Mouse (Mus musculus) hindbrain, postnatal 0 days (tissue): ENCODE data around the gene Cldn14. TPM values are rescaled to one million over a fixed set of nuclear protein-coding genes. Genes with fewer than 3 reads are reported as not detected.
A peak's percentile ranks its signal among the peaks of the same experiment; 100 is the strongest.
"Not testable (repeated sequence)": the region's sequence is repeated elsewhere in the genome, so short reads cannot be mapped to it uniquely, and the experiment has no call there.

Experiments
- ATAC-seq: fragments of 200-750 bp; cut with Nextera tagmentation; 2 replicates; pipeline ENCODE4 v1.8.0; 2017; ENCODE audit warnings: mild to moderate bottlenecking, moderate TSS enrichment, moderate library complexity
- DNase-seq: peaks from one replicate; pipeline ENCODE4 v3.0.0-alpha.2; 2015; ENCODE audit warnings: low spot score
- H3K27ac ChIP-seq: fragments of 300-500 bp; sonication (generic); 2 replicates; pipeline ENCODE4 v1.5.1; 2014; ENCODE audit warnings: mild to moderate bottlenecking
- H3K27me3 ChIP-seq: fragments of 300-500 bp; sonication (generic); 2 replicates; pipeline ENCODE4 v1.6.1; 2014; ENCODE audit warnings: low read length, mixed read lengths; ENCODE audit not compliant: insufficient read depth
- H3K36me3 ChIP-seq: fragments of 300-500 bp; sonication (generic); 2 replicates; pipeline ENCODE4 v1.6.1; 2014; ENCODE audit warnings: low read length, mixed read lengths; ENCODE audit not compliant: insufficient read depth
- H3K4me1 ChIP-seq: fragments of 300-500 bp; sonication (generic); 2 replicates; pipeline ENCODE4 v1.6.1; 2014; ENCODE audit warnings: antibody characterized with exemption, low read length, mixed read lengths; ENCODE audit not compliant: insufficient read depth
- H3K4me2 ChIP-seq: fragments of 300-500 bp; sonication (generic); 2 replicates; pipeline ENCODE4 v1.6.1; 2014; ENCODE audit warnings: low read depth, mild to moderate bottlenecking, low read length, moderate library complexity, mixed read lengths
- H3K4me3 ChIP-seq: fragments of 300-500 bp; sonication (generic); 2 replicates; pipeline ENCODE4 v1.5.1; 2014; ENCODE audit warnings: low read length
- H3K9ac ChIP-seq: fragments of 300-500 bp; sonication (generic); replicated peaks from 2 replicates; pipeline ENCODE4 v1.6.1; 2014; ENCODE audit warnings: mild to moderate bottlenecking, low read length, moderate library complexity, mixed read lengths
- H3K9me3 ChIP-seq: fragments of 300-500 bp; sonication (generic); 2 replicates; pipeline ENCODE4 v1.6.1; 2016; ENCODE audit warnings: low read length, mixed read lengths
- CTCF ChIP-seq: IDR thresholded peaks from 2 replicates; pipeline ENCODE4 v1.5.1; 2016; ENCODE audit warnings: antibody characterized with exemption, control low read depth, low read depth
- WGBS: fragments of 180-500 bp; shearing (Covaris S2); extraction: QIAGEN DNeasy Blood & Tissue Kit; methylation state at CpG from one replicate; pipeline ENCODE4 v1.1.7; 2014; 5-methylcytosine and 5-hydroxymethylcytosine counted together
- polyA plus RNA-seq: library from polyadenylated mRNA; unstranded; fragments of >200 nt; fragmentation: Nextera tagmentation; extraction: Ambion mirVana; gene quantifications from 2 replicates; pipeline ENCODE4 v1.2.1, GENCODE M21; 2015
- total RNA-seq: library from RNA; depleted of rRNA; stranded (reverse); fragments of >200 nt; gene quantifications from 2 replicates; pipeline ENCODE4 v1.2.3, GENCODE M21; 2014

Gene Cldn14
- total and polyA plus RNA-seq, 2 experiments from 2014 or later, result 0.23 TPM; not detected in 1

GRCm38 (mm10) chr16:94023352-94024280 lies 15.0 kb upstream of the Cldn14 start:
- DNase-seq, result no peak
- TF ChIP-seq CTCF, result no peak
- H3K36me3 ChIP-seq, result no peaks in the 10 kb centered on the region
- H3K4me3 ChIP-seq, result no peak overlapping the region
- H3K4me2 ChIP-seq, result no peak overlapping the region
- H3K27me3 ChIP-seq, result no peaks in the 10 kb centered on the region
- H3K9me3 ChIP-seq, result no peaks in the 10 kb centered on the region
- no peaks in the 10 kb centered on the region for H3K4me1 ChIP-seq
- WGBS, result 78% methylated on average over 28 of the region's 28 CpGs
- H3K9ac ChIP-seq, result no peak overlapping the region
- ATAC-seq, result no peak
- no peak overlapping the region for H3K27ac ChIP-seq

DNA sequence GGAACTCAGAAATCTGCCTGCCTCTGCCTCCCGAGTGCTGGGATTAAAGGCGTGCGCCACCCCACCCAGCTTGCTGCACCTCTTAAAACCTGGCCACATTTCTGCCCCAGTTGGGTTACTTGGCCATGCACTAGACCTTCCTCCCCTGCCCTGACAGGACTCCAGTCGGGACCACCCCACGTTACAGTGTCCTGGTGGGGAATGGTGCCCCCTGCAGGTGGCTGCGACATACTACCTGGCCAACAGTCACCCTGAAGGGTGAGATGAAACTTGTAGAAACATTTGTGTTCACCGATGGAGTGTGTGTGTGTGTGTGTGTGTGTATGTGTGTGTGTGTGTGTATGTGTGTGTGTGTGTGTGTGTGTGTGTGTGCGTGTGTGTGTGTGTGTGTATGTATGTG lies 11.1 kb upstream of the Cldn14 start:
- not testable (repeated sequence) for H3K4me1 ChIP-seq, DNase-seq, H3K4me3 ChIP-seq, H3K27ac ChIP-seq, H3K36me3 ChIP-seq, H3K4me2 ChIP-seq, ATAC-seq, H3K9me3 ChIP-seq, H3K27me3 ChIP-seq, H3K9ac ChIP-seq
- WGBS, result 67% methylated on average over 8 of the region's 8 CpGs

DNA sequence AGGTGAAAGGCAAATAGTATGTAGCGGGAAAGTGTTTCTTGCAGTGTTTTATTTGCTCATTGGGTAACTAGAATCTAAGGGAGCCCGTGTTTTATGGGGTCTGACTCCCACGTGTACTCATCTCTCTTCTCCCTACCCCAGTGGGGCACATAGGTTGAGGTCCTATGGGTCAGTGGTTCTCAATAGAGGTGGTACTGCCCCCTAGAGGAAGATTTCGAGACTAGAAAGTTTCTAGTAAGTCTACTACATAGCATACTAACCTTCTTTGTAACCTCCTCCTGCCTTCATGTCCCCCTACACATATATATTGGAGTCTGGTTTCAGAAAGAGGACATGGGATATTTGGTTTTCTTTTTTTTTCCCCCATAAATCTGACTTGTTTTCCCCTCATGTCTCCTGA lies 9.3 kb upstream of the Cldn14 start:
- Histone ChIP-seq H3K9me3 (no peaks in the 10 kb centered on the region), H3K4me3 (no peak overlapping the region), H3K9ac (no peak overlapping the region), H3K27ac (no peak overlapping the region), H3K4me1 (no peaks in the 10 kb centered on the region), H3K36me3 (no peaks in the 10 kb centered on the region), H3K4me2 (no peak overlapping the region), H3K27me3 (no peaks in the 10 kb centered on the region)
- ATAC-seq (no peak), DNase-seq (no peak)
- 82% methylated on average over 4 of the region's 4 CpGs for WGBS
- no peak for TF ChIP-seq CTCF

GRCm38 (mm10) chr16:94014489-94015096 lies 6.0 kb upstream of the Cldn14 start:
- TF ChIP-seq CTCF, result no peak
- H3K9ac ChIP-seq, result no peak overlapping the region
- H3K4me2 ChIP-seq, result no peak overlapping the region
- 83% methylated on average over 5 of the region's 5 CpGs for WGBS
- H3K27ac ChIP-seq, result no peak overlapping the region
- H3K4me3 ChIP-seq, result no peak overlapping the region
- no peaks in the 10 kb centered on the region for H3K4me1 ChIP-seq
- no peaks in the 10 kb centered on the region for H3K27me3 ChIP-seq
- H3K9me3 ChIP-seq, result no peaks in the 10 kb centered on the region
- no peaks in the 10 kb centered on the region for H3K36me3 ChIP-seq
- no peak for ATAC-seq
- DNase-seq, result no peak

GRCm38 (mm10) chr16:94013328-94014086 lies 4.9 kb upstream of the Cldn14 start:
- not testable (repeated sequence) for H3K4me2 ChIP-seq, H3K9me3 ChIP-seq, H3K27ac ChIP-seq, DNase-seq, H3K27me3 ChIP-seq, H3K36me3 ChIP-seq, H3K4me1 ChIP-seq, ATAC-seq, H3K4me3 ChIP-seq, H3K9ac ChIP-seq
- WGBS, result 76% methylated on average over 8 of the region's 8 CpGs

DNA sequence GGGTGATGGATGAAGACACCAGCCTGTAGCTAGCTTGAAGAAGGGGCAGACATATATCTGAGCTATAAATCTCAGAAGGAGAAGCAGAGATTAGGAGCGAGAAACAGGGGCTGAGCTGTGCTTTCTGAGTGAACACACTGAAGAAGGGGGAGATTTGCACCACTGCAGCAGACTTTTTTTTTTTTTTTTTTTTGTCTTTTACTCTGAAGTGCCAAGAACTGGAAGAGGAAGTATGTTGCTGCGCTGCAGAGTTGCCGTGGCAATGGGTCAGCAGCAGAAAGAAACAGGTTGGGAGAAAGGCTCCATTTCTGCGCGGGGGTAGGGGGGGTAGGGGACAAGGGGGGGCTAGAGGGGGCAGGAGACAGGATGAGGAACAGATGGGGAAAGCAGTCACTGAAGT lies 2.6 kb upstream of the Cldn14 start:
- H3K36me3 ChIP-seq, result no peaks in the 10 kb centered on the region
- DNase-seq (no peak), ATAC-seq (peak; percentile 40; the same call in 1 of the 2 replicates)
- no peak overlapping the region for H3K4me3 ChIP-seq
- no peaks in the 10 kb centered on the region for H3K4me1 ChIP-seq
- no peaks in the 10 kb centered on the region for H3K27me3 ChIP-seq
- H3K4me2 ChIP-seq, result no peak overlapping the region
- H3K9me3 ChIP-seq, result no peaks in the 10 kb centered on the region
- no peak overlapping the region for H3K27ac ChIP-seq
- TF ChIP-seq CTCF, result no peak
- no peak overlapping the region for H3K9ac ChIP-seq
- WGBS, result 16% methylated on average over 5 of the region's 5 CpGs
